Mouse (Mus musculus): ENCODE measurements at regions not wholly inside any gene's neighbourhood (a gene's known extent, or its start where the extent isn't known, plus 50 kb on each side); places are given as distances from the start of the nearest gene placed in this dataset.
"Not testable (repeated sequence)": the region's sequence is repeated elsewhere in the genome, so short reads cannot be mapped to it uniquely, and the experiment has no call there.

DNA sequence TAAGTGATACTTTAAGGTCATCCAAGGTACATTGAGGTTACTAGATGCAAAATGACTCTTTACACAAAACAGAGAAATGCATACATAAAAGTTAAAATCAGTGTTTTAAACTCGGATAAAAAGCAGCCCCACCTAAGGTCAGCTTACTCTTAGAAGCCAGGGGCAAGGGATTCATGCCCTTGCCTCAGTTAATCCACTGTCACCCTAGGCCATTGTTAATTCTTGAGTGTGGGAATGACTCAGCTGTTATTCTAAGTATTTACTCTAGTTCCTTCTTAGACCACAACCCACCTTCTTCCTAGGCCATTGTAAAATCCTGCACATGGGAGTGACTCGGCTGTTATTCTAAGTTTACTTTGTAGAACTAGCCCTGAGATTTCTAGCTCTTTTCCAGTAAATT is 64.1 kb upstream of the Ces1h start:
- intact Hi-C loops (cut with DNase I): not testable (repeated sequence)

DNA sequence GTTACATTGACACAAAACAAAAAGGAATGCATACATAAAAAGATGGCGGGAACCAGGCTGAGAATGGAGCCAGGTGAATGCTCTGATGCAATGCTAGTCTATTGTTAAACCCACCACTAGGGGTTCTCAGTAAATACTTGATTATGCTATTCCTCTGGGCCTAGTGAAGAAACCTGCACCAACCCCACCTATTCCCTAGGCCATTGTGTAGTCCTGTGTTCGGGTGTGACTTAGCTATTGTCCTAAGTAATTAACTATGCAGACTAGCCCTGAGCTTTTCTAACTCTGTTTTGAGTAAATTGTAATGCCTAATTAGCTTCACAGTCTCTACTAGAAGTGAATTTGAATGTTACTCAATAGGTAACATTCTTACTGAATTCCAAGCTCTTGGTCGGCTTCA is 62.4 kb upstream of the Ces1h start:
- intact Hi-C loops (cut with DNase I): no loop called here
- DNase-seq: no peak

More for the DNA sequence above, 64.1 kb upstream of the Ces1h start:
- not testable (repeated sequence) for DNase-seq

DNA sequence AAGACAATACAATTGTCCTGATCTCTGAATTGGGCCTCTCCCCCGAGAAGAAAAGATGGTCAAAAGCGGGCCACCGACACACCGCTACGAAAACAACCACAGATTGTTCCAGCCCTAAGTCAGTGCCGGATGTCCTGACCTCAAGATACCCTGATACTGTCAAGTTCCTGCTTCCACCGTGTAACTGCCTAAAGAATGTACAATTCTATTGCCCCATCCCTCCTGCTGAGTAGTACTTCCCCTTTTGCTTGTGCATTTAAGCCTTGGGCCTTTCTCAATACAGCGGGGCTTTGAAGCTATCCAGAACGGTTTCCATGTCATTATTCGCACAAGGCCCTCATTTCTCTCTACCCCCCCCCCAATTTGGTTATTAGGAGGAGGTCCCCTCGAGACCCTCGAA is 57.1 kb upstream of the Ces1h start:
- DNase-seq; intact Hi-C loops (cut with DNase I): not testable (repeated sequence)

DNA sequence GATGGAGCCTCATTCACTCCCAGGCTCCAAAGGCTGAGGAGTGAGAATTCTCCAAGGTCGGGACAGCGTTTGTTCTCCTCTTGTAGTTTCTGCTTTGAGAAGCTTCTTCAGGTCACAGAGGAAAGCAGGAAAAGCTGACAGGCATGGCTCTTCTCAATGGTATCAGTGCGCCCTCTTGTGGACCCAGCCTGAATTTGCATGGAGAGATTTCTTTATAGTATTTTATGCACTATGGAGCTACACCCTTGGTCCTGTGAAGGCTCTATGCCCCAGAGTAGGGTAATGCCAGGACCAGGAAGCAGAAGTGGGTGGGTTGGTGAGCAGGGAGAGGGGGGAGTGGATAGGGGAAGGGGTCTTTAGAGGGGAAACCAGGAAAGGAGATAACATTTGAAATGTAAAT is 51.1 kb upstream of the Ces1h start:
- DNase-seq: peak; percentile 75
- intact Hi-C loops (cut with DNase I): loop anchor here (2.0 to 5.0 kb wide), 2 partner anchors 420 to 613 kb away; no protein-coding TSS in a partner anchor
